Mouse (Mus musculus) erythroid progenitor cell, adult 5-6 weeks (primary cell): Measurements from ENCODE around the gene Cyp2c29. TPM values are rescaled to one million over a fixed set of nuclear protein-coding genes. Genes with fewer than 3 reads are reported as not detected.
"Not testable (repeated sequence)": the region's sequence is repeated elsewhere in the genome, so short reads cannot be mapped to it uniquely, and the experiment has no call there.

Experiments used
- ATAC-seq: replicated peaks from 2 replicates; pipeline ENCODE4 v1.8.0; 2016; ENCODE audit warnings: moderate number of reproducible peaks, mild to moderate bottlenecking, moderate TSS enrichment, inconsistent platforms; ENCODE audit not compliant: poor library complexity, low FRiP score, severe bottlenecking
- total RNA-seq, 2 experiments: library from RNA; stranded (forward) in 1 of 2; stranded (reverse) in 1 of 2; fragments of 150-400 nt in 1 of 2; fragments of 186-747, 209-891 nt in 1 of 2; gene quantifications; 2 replicates each; pipeline versions ENCODE4 v1.2.3 to v1.2.4; 2015 to 2017; ENCODE audit warnings: low replicate concordance in 2 of 2

Gene Cyp2c29
- total RNA-seq (2015; ENCODE audit: low replicate concordance) (not detected in 2 replicates), total RNA-seq (2017; ENCODE audit: low replicate concordance) (not detected in 2 replicates)

DNA sequence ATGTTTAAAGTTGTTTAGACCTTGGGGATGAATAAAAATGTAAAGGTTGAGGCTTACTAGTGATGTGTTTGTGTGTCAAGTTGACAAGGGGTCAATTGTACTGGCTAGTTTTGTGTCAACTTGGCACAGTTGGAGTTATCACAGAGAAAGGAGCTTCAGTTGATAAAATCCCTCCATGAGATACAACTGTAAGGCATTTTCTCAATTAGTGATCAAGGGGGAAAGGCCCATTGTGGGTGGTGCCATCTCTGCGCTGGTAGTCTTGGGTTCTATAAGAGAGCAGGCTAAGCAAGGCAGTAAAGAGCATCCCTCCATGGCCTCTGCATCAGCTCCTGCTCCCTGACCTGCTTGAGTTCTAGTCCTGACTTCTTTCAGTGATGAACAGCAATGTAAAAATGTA, at the start of gene Cyp2c29:
Gene Cyp2c29 (plus strand): TSS at position 301 of the 400 bp plus-strand sequence.
- not testable (repeated sequence) for ATAC-seq

DNA sequence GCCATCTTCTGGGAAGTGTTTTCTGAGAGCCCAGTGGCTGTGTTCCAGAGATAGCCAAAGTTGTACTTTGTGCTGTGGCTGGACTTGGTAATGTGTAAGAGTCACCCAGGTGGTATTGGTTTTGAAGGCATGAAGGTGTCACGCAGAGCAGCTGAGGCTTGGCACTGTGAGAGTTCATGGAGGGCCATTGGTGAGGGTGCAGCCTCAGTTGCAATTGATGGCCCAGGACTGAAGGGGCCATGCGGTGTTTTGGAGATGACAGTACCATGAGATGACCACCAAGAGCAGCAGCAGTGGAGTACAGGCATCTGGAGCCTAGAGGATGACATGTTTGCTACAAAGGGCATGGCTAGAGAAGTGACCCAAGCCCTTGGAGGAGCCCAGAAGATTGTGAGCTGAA, 2.2 kb upstream of the Cyp2c29 start:
- not testable (repeated sequence) for ATAC-seq

DNA sequence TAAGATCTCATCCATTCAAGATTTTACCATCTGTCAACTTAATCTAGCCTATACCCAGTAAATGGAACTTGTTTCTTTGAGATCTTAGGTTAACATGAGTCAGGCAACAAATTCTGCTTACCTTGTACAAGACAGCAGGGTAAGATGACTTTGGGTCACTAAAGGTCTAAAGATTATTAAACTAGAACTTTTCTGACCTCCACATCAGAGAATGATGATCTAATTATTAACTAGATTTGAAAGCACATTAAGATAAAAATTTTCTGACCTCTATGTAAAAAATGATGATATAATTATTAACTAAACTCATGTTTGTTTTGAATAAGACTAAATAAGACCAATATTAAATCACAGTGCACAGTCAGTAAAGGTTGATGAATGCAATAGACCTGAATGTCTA, 13.6 kb downstream of the Cyp2c29 start:
- ATAC-seq: no peak

- ATAC-seq: no peak
Measured at GRCm38 (mm10) chr19:39285637-39286036, 16.4 kb downstream of the Cyp2c29 start.

- no peak for ATAC-seq
Measured at GRCm38 (mm10) chr19:39286825-39287224, 17.6 kb downstream of the Cyp2c29 start.

- ATAC-seq: no peak
Measured at GRCm38 (mm10) chr19:39288978-39289377, 19.8 kb downstream of the Cyp2c29 start.

Other genes with a start within 250 kb of the Cyp2c29 start
- gene Cyp2c65, start 208.4 kb upstream of the Cyp2c29 start, total RNA-seq (2015; ENCODE audit: low replicate concordance): not detected in 2 replicates
- gene Cyp2c65, start 208.4 kb upstream of the Cyp2c29 start, total RNA-seq (2017; ENCODE audit: low replicate concordance): not detected in 2 replicates
- gene Cyp2c66, start 155.5 kb upstream of the Cyp2c29 start, total RNA-seq (2015; ENCODE audit: low replicate concordance): not detected in 2 replicates
- not detected in 2 replicates for gene Cyp2c66, start 155.5 kb upstream of the Cyp2c29 start, total RNA-seq (2017; ENCODE audit: low replicate concordance)
- not detected in 2 replicates for gene Cyp2c38, start 193.7 kb downstream of the Cyp2c29 start, total RNA-seq (2015; ENCODE audit: low replicate concordance)
- gene Cyp2c38, start 193.7 kb downstream of the Cyp2c29 start, total RNA-seq (2017; ENCODE audit: low replicate concordance): not detected in 2 replicates
- not detected in 2 replicates for gene Cyp2c39, start 241.5 kb downstream of the Cyp2c29 start, total RNA-seq (2015; ENCODE audit: low replicate concordance)
- gene Cyp2c39, start 241.5 kb downstream of the Cyp2c29 start, total RNA-seq (2017; ENCODE audit: low replicate concordance): not detected in 2 replicates